Mouse (Mus musculus): Measurements from ENCODE around the gene Ttll5. TPM values are rescaled to one million over a fixed set of nuclear protein-coding genes. Genes with fewer than 3 reads are reported as not detected.

Gene Ttll5
- polyA plus RNA-seq, 1 experiment from 2014 or later = 18.7 TPM

DNA sequence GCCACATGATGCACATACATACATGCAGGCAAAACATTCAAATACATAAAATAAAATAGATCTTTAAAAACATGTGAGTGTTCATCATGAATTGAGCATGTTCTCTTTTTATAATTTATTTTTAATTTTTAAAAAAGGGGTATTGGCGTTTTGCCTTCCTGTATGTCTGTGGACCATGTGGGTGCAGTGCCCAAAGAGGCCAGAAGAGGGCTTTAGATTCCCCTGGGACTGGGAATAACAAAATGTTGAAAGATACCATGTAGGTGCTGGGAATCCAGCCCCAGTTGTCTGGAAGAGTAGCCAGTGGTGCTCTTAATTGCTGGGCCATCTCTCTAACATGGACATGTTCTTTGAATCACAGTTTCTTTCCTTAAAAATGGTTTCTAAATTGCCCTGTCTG is 127.4 kb downstream of the Ttll5 start:
- H3K4me2 ChIP-seq = no peak overlapping the region
- H3K36me3 ChIP-seq (ENCODE audit: control insufficient read depth, insufficient read depth, low read length) = no peaks in the 10 kb centered on the region
- no peak overlapping the region for H3K27ac ChIP-seq (ENCODE audit: low read depth, low read length)
- H3K9me3 ChIP-seq (ENCODE audit: control insufficient read depth, low read length) = no peaks in the 10 kb centered on the region
- no peaks in the 10 kb centered on the region for H3K27me3 ChIP-seq (ENCODE audit: control insufficient read depth, insufficient read depth, low read length)
- no peak for DNase-seq (ENCODE audit: low spot score, missing footprints)
- no peak overlapping the region for H3K9ac ChIP-seq (ENCODE audit: low read length)
- no peak for ATAC-seq (ENCODE audit: low FRiP score)
- H3K4me1 ChIP-seq (ENCODE audit: control insufficient read depth, insufficient read depth, low read length) = no peaks in the 10 kb centered on the region
- WGBS = 97% methylated on average over 1 of the region's 1 CpGs
- H3K4me3 ChIP-seq (ENCODE audit: low read depth, low read length) = no peak overlapping the region

DNA sequence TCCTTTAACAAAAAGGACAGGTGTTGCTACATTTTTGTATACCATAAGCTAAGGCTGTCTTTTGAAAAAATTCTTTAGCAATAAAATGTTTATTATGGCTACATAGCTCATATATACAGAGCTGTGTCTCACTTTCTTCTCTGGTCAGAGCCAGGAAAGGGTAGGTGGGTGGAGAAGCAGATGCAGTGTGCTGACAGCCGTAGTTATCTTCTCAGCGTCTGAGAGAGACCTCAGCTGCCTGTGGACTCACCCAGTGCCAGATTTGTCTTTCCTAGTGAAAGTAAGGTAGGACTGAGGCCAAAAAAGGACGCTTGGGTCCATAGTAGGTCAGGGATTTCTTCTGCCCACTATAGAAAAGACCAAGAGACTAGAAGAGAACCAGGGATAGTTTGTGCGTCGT is 127.9 kb downstream of the Ttll5 start:
- no peak overlapping the region for H3K4me2 ChIP-seq
- no peak overlapping the region for H3K27ac ChIP-seq (ENCODE audit: low read depth, low read length)
- H3K36me3 ChIP-seq (ENCODE audit: control insufficient read depth, insufficient read depth, low read length) = no peaks in the 10 kb centered on the region
- no peaks in the 10 kb centered on the region for H3K4me1 ChIP-seq (ENCODE audit: control insufficient read depth, insufficient read depth, low read length)
- WGBS = 94% methylated on average over 5 of the region's 5 CpGs
- H3K4me3 ChIP-seq (ENCODE audit: low read depth, low read length) = no peak overlapping the region
- ATAC-seq (ENCODE audit: low FRiP score) = no peak
- no peak for DNase-seq (ENCODE audit: low spot score, missing footprints)
- no peaks in the 10 kb centered on the region for H3K27me3 ChIP-seq (ENCODE audit: control insufficient read depth, insufficient read depth, low read length)
- H3K9me3 ChIP-seq (ENCODE audit: control insufficient read depth, low read length) = no peaks in the 10 kb centered on the region
- H3K9ac ChIP-seq (ENCODE audit: low read length) = no peak overlapping the region

DNA sequence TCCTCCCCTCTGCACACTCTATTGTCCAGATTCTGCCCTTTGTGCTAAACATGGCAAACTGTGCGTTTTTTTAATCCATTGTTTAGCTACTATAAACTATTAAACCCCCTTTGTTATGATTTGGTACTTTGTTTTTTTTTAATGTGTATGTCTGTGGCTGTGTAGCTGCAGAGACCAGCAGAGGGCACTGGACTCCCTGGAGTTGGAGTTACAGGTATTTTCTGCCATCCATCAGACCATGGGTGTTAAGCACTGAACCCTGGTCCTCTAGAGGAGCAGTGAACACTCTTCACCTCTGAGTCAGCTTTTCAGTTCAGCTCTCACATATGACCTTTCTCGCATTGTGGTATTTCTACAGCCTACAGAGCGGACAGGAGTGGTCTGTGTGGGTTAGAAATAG is 129.7 kb downstream of the Ttll5 start:
- H3K36me3 ChIP-seq (ENCODE audit: control insufficient read depth, insufficient read depth, low read length) = no peaks in the 10 kb centered on the region
- no peak overlapping the region for H3K27ac ChIP-seq (ENCODE audit: low read depth, low read length)
- H3K4me1 ChIP-seq (ENCODE audit: control insufficient read depth, insufficient read depth, low read length) = no peaks in the 10 kb centered on the region
- WGBS = 84% methylated on average over 3 of the region's 3 CpGs
- H3K9ac ChIP-seq (ENCODE audit: low read length) = no peak overlapping the region
- no peak overlapping the region for H3K4me3 ChIP-seq (ENCODE audit: low read depth, low read length)
- H3K9me3 ChIP-seq (ENCODE audit: control insufficient read depth, low read length) = no peaks in the 10 kb centered on the region
- ATAC-seq (ENCODE audit: low FRiP score) (no peak), DNase-seq (ENCODE audit: low spot score, missing footprints) (no peak)
- no peak overlapping the region for H3K4me2 ChIP-seq
- H3K27me3 ChIP-seq (ENCODE audit: control insufficient read depth, insufficient read depth, low read length) = no peaks in the 10 kb centered on the region

DNA sequence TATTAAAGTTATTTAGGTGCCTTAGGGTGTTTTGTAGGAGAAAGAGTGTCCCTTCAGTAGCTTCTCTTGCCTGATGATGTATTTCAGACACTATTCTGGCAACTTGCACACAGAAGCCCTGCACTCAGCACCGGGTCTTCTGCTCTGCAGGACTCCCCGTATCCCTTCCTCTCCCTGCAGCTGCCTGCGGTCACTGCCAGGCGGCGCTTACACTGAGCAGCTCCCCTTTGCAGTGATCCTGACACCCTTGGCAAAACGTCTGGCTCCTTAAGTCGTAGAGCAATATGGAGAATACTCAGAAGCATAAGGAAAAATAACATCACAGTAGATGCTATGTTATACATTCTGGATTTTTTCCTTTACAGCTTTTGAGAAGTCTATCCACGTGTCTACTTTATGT is 130.6 kb downstream of the Ttll5 start:
- Histone ChIP-seq H3K27me3 (ENCODE audit: control insufficient read depth, insufficient read depth, low read length) (no peaks in the 10 kb centered on the region), H3K4me3 (ENCODE audit: low read depth, low read length) (no peak overlapping the region), H3K9ac (ENCODE audit: low read length) (no peak overlapping the region), H3K9me3 (ENCODE audit: control insufficient read depth, low read length) (no peaks in the 10 kb centered on the region), H3K36me3 (ENCODE audit: control insufficient read depth, insufficient read depth, low read length) (no peaks in the 10 kb centered on the region), H3K27ac (ENCODE audit: low read depth, low read length) (no peak overlapping the region), H3K4me2 (no peak overlapping the region), H3K4me1 (ENCODE audit: control insufficient read depth, insufficient read depth, low read length) (no peaks in the 10 kb centered on the region)
- ATAC-seq (ENCODE audit: low FRiP score) = no peak
- WGBS = 74% methylated on average over 8 of the region's 8 CpGs
- no peak for DNase-seq (ENCODE audit: low spot score, missing footprints)

DNA sequence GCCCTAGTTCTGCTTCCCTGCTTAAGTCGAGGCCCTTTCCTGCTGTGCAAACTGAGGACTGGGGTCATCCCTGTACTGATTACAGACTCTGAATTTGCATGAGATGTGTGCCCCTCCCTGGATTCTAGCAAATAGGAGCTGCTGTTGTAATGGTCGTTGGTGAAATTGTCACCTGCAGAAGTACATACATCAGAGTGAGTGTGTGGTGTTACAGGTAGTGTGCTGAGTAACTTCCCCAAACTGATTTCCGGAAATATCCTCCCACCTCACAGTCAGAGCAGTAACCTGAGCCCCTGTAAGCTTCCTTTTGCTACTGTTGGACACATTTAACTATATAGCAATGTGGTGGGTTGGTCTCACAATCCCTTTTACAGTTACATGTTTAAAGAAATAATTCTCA is 131.2 kb downstream of the Ttll5 start:
- ATAC-seq (ENCODE audit: low FRiP score) = no peak
- Histone ChIP-seq H3K27me3 (ENCODE audit: control insufficient read depth, insufficient read depth, low read length) (no peaks in the 10 kb centered on the region), H3K4me3 (ENCODE audit: low read depth, low read length) (no peak overlapping the region), H3K9me3 (ENCODE audit: control insufficient read depth, low read length) (no peaks in the 10 kb centered on the region), H3K36me3 (ENCODE audit: control insufficient read depth, insufficient read depth, low read length) (no peaks in the 10 kb centered on the region), H3K4me1 (ENCODE audit: control insufficient read depth, insufficient read depth, low read length) (no peaks in the 10 kb centered on the region), H3K9ac (ENCODE audit: low read length) (no peak overlapping the region), H3K4me2 (no peak overlapping the region), H3K27ac (ENCODE audit: low read depth, low read length) (no peak overlapping the region)
- no peak for DNase-seq (ENCODE audit: low spot score, missing footprints)
- WGBS = 76% methylated on average over 3 of the region's 3 CpGs

- WGBS = 88% methylated on average over 6 of the region's 6 CpGs
- H3K27ac ChIP-seq (ENCODE audit: low read depth, low read length) = no peak overlapping the region
Measured at GRCm38 (mm10) chr12:85956251-85956650, 131.8 kb downstream of the Ttll5 start.

DNA sequence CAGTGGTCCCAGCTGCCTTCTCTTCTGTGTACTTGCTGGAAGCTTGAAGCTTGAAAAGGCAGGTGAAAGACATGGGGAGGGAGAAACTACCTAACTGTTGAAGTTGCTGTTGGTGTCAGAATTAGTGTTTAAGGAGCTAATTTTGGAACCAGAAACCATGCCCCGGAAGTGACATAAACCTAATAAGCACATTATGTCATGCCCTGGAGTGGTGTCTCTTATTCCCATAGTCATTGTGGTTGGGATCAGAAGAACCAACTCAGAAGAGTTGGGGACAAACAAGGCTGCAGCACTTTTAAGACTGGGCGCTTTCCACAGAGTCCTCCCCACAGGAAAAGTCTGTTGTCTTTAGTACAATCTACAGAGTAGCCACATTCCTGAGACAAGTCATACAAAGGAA is 134.0 kb downstream of the Ttll5 start:
- Histone ChIP-seq H3K27me3 (ENCODE audit: control insufficient read depth, insufficient read depth, low read length) (no peaks in the 10 kb centered on the region), H3K36me3 (ENCODE audit: control insufficient read depth, insufficient read depth, low read length) (no peaks in the 10 kb centered on the region), H3K9ac (ENCODE audit: low read length) (no peak overlapping the region), H3K27ac (ENCODE audit: low read depth, low read length) (no peak overlapping the region), H3K4me3 (ENCODE audit: low read depth, low read length) (no peak overlapping the region), H3K9me3 (ENCODE audit: control insufficient read depth, low read length) (no peaks in the 10 kb centered on the region), H3K4me2 (no peak overlapping the region), H3K4me1 (ENCODE audit: control insufficient read depth, insufficient read depth, low read length) (no peaks in the 10 kb centered on the region)
- DNase-seq (ENCODE audit: low spot score, missing footprints) (no peak), ATAC-seq (ENCODE audit: low FRiP score) (no peak)
- WGBS = 89% methylated on average over 2 of the region's 2 CpGs

More at GRCm38 (mm10) chr12:85956251-85956650, 131.8 kb downstream of the Ttll5 start:
- Histone ChIP-seq H3K4me2 (no peak overlapping the region), H3K4me3 (ENCODE audit: low read depth, low read length) (no peak overlapping the region), H3K36me3 (ENCODE audit: control insufficient read depth, insufficient read depth, low read length) (no peaks in the 10 kb centered on the region), H3K4me1 (ENCODE audit: control insufficient read depth, insufficient read depth, low read length) (no peaks in the 10 kb centered on the region), H3K9ac (ENCODE audit: low read length) (no peak overlapping the region), H3K27me3 (ENCODE audit: control insufficient read depth, insufficient read depth, low read length) (no peaks in the 10 kb centered on the region), H3K9me3 (ENCODE audit: control insufficient read depth, low read length) (no peaks in the 10 kb centered on the region)
- ATAC-seq (ENCODE audit: low FRiP score) = no peak
- DNase-seq (ENCODE audit: low spot score, missing footprints) = no peak

GRCm38 (mm10) chr12:85959822-85960501 is 135.5 kb downstream of the Ttll5 start:
- ATAC-seq (ENCODE audit: low FRiP score) (no peak), DNase-seq (ENCODE audit: low spot score, missing footprints) (no peak)
- Histone ChIP-seq H3K27ac (ENCODE audit: low read depth, low read length) (no peak overlapping the region), H3K9ac (ENCODE audit: low read length) (no peak overlapping the region), H3K4me2 (no peak overlapping the region), H3K4me3 (ENCODE audit: low read depth, low read length) (no peak overlapping the region), H3K4me1 (ENCODE audit: control insufficient read depth, insufficient read depth, low read length) (no peaks in the 10 kb centered on the region), H3K27me3 (ENCODE audit: control insufficient read depth, insufficient read depth, low read length) (no peaks in the 10 kb centered on the region), H3K9me3 (ENCODE audit: control insufficient read depth, low read length) (no peaks in the 10 kb centered on the region), H3K36me3 (ENCODE audit: control insufficient read depth, insufficient read depth, low read length) (no peaks in the 10 kb centered on the region)
- WGBS = 79% methylated on average over 10 of the region's 10 CpGs

- DNase-seq (ENCODE audit: low spot score, missing footprints) (no peak), ATAC-seq (ENCODE audit: low FRiP score) (no peak)
- WGBS = 90% methylated on average over 4 of the region's 4 CpGs
Measured at GRCm38 (mm10) chr12:85960699-85961098, 136.2 kb downstream of the Ttll5 start.

More at GRCm38 (mm10) chr12:85960699-85961098, 136.2 kb downstream of the Ttll5 start:
- Histone ChIP-seq H3K27ac (ENCODE audit: low read depth, low read length) (no peak overlapping the region), H3K9ac (ENCODE audit: low read length) (no peak overlapping the region), H3K36me3 (ENCODE audit: control insufficient read depth, insufficient read depth, low read length) (no peaks in the 10 kb centered on the region), H3K4me1 (ENCODE audit: control insufficient read depth, insufficient read depth, low read length) (no peaks in the 10 kb centered on the region), H3K9me3 (ENCODE audit: control insufficient read depth, low read length) (no peaks in the 10 kb centered on the region), H3K4me2 (no peak overlapping the region), H3K27me3 (ENCODE audit: control insufficient read depth, insufficient read depth, low read length) (no peaks in the 10 kb centered on the region), H3K4me3 (ENCODE audit: low read depth, low read length) (no peak overlapping the region)

All from midbrain, embryonic 11.5 days (tissue).